Mouse (Mus musculus) limb, embryonic 14.5 days (tissue): ENCODE results near the gene Psmc5. TPM values are rescaled to one million over a fixed set of nuclear protein-coding genes. Genes with fewer than 3 reads are reported as not detected.

ENCODE experiments used
- ATAC-seq: fragments of 200-750 bp; cut with Nextera tagmentation; 2 replicates; pipeline ENCODE4 v1.8.0; 2017; ENCODE audit warnings: low read depth, moderate number of reproducible peaks, moderate TSS enrichment; ENCODE audit not compliant: low FRiP score
- DNase-seq: peaks from one replicate; pipeline ENCODE4 v3.0.0-alpha.2; 2015; ENCODE audit warnings: low spot score
- H3K27ac ChIP-seq: fragments of 300-500 bp; sonication (generic); replicated peaks from 2 replicates; pipeline ENCODE4 v1.5.1; 2014; ENCODE audit warnings: low read depth, mild to moderate bottlenecking, low read length, moderate library complexity, mixed read lengths
- H3K27me3 ChIP-seq: fragments of 300-500 bp; sonication (generic); 2 replicates; pipeline ENCODE4 v1.6.1; 2014; ENCODE audit warnings: low read length, mixed read lengths; ENCODE audit not compliant: control insufficient read depth, insufficient read depth
- H3K36me3 ChIP-seq: fragments of 300-500 bp; sonication (generic); 2 replicates; pipeline ENCODE4 v1.6.1; 2014; ENCODE audit warnings: mild to moderate bottlenecking, low read length, moderate library complexity, mixed read lengths; ENCODE audit not compliant: control insufficient read depth, insufficient read depth
- H3K4me1 ChIP-seq: fragments of 300-500 bp; sonication (generic); 2 replicates; pipeline ENCODE4 v1.6.1; 2014; ENCODE audit warnings: antibody characterized with exemption, low read length, mixed read lengths; ENCODE audit not compliant: control insufficient read depth, insufficient read depth
- H3K4me2 ChIP-seq: fragments of 300-500 bp; sonication (generic); replicated peaks from 2 replicates; pipeline ENCODE4 v1.6.1; 2014; ENCODE audit warnings: low read depth, mild to moderate bottlenecking, low read length, moderate library complexity; ENCODE audit not compliant: severe bottlenecking
- H3K4me3 ChIP-seq: fragments of 300-500 bp; sonication (generic); replicated peaks from 2 replicates; pipeline ENCODE4 v1.5.1; 2014; ENCODE audit warnings: low read length
- H3K9ac ChIP-seq: fragments of 300-500 bp; sonication (generic); 2 replicates; pipeline ENCODE4 v1.6.1; 2014; ENCODE audit warnings: mild to moderate bottlenecking, low read depth, low read length, moderate library complexity; ENCODE audit not compliant: severe bottlenecking
- H3K9me3 ChIP-seq: fragments of 300-500 bp; sonication (generic); 2 replicates; pipeline ENCODE4 v1.6.1; 2016; ENCODE audit warnings: low read length; ENCODE audit not compliant: control insufficient read depth
- POLR2A ChIP-seq: fragments of 200-500 bp; IDR thresholded peaks from 2 replicates; pipeline ENCODE4 v1.8.0; 2012; ENCODE audit warnings: inconsistent platforms, mild to moderate bottlenecking, moderate library complexity, borderline replicate concordance; ENCODE audit not compliant: insufficient read depth, insufficient read length; ENCODE audit errors: extremely low read depth
- WGBS: fragments of 180-500 bp; shearing (Covaris S2); extraction: QIAGEN DNeasy Blood & Tissue Kit; methylation state at CpG from one replicate; pipeline ENCODE4 v1.1.7; 2014; 5-methylcytosine and 5-hydroxymethylcytosine counted together
- polyA plus RNA-seq, 2 experiments: library from polyadenylated mRNA; depleted of rRNA in 1 of 2; stranded (reverse) in 1 of 2; unstranded in 1 of 2; fragments of >200 nt; fragmentation: Nextera tagmentation in 1 of 2; extraction: Ambion mirVana in 1 of 2; gene quantifications; 2 replicates each; pipeline versions ENCODE4 v1.2.1 to v1.2.3; 2012 to 2014

Psmc5 gene
- polyA plus RNA-seq, 2 experiments: 186 to 244 TPM

GRCm38 (mm10) chr11:106282452-106282851 lies 26.5 kb downstream of the Psmc5 start:
- DNase-seq (no peak), ATAC-seq (no peak)
- WGBS: 82% methylated on average over 6 of the region's 6 CpGs
- Histone ChIP-seq H3K9ac (no peak overlapping the region), H3K4me1 (0 out of 2 replicates have a peak, but pooled peaks cover 7% of the 10 kb centered on the region), H3K36me3 (no peaks in the 10 kb centered on the region), H3K4me2 (no peak overlapping the region), H3K27me3 (no peaks in the 10 kb centered on the region), H3K4me3 (no peak overlapping the region), H3K27ac (no peak overlapping the region), H3K9me3 (no peaks in the 10 kb centered on the region)
- no peak for TF ChIP-seq POLR2A

DNA sequence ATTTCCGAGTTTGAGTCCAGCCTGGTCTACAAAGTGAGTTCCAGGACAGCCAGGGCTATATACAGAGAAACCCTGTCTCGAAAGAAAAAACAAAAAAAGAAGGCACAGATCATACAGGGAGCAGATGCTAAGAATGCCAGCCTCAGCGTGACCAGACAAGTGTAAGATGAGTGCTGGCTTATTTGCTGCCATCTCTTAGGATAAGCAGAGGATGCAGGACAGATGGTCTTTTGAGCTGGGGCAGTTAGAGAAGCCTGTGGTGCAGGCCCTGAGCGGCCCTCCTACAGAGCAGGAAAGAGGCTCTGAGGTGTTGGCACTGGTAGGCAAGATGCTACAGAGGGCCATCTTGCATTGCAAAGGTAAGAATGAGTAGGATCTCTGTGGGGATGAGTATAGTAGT lies 27.4 kb downstream of the Psmc5 start:
- H3K4me1 ChIP-seq: 0 out of 2 replicates have a peak, but pooled peaks cover 7% of the 10 kb centered on the region
- no peaks in the 10 kb centered on the region for H3K9me3 ChIP-seq
- H3K27ac ChIP-seq: no peak overlapping the region
- H3K4me3 ChIP-seq: no peak overlapping the region
- WGBS: 73% methylated on average over 4 of the region's 4 CpGs
- no peaks in the 10 kb centered on the region for H3K36me3 ChIP-seq
- no peak for TF ChIP-seq POLR2A
- ATAC-seq (no peak), DNase-seq (no peak)
- H3K4me2 ChIP-seq: no peak overlapping the region
- H3K9ac ChIP-seq: no peak overlapping the region
- no peaks in the 10 kb centered on the region for H3K27me3 ChIP-seq

DNA sequence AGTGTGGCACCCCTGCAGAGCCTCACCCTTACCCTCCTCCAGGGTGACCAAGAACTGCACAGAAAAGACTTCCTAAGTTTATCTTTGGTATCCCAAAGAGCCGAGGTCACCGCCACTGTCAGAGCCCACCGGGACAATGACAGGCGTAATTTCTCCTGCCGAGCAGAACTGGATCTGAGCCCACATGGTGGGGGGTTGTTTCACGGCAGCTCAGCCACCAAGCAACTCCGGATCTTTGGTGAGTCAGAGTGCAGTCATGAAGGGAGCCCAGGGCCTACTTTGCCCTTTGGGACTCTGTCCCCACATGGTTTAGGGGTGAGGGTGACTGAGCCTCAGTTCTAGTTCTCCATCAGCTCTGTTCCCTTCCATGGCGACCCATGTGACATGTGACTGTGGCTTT lies 28.2 kb downstream of the Psmc5 start:
- no peak for TF ChIP-seq POLR2A
- H3K27ac ChIP-seq: no peak overlapping the region
- H3K9me3 ChIP-seq: no peaks in the 10 kb centered on the region
- H3K4me2 ChIP-seq: no peak overlapping the region
- no peak overlapping the region for H3K4me3 ChIP-seq
- H3K27me3 ChIP-seq: no peaks in the 10 kb centered on the region
- H3K4me1 ChIP-seq: 0 out of 2 replicates have a peak, but pooled peaks cover 7% of the 10 kb centered on the region
- H3K9ac ChIP-seq: no peak overlapping the region
- H3K36me3 ChIP-seq: no peaks in the 10 kb centered on the region
- 75% methylated on average over 8 of the region's 8 CpGs for WGBS
- ATAC-seq (no peak), DNase-seq (no peak)

DNA sequence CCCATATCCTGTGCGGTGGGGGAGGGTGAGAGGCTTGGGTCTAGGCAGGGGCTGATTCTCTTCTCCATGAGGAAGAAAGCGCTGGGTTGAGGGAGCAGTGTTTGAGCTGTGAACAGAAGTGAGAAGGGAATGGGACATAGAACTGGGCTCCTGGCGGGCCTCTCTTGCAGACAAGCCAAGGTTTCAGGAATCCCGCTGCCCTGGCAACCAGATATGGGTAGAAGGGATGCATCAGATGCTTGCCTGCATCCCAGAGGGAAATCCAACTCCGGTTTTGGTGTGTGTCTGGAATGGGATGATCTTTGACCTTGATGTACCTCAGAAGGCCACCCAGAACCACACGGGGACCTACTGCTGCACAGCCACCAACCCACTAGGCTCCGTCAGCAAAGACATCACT lies 30.3 kb downstream of the Psmc5 start:
- no peaks in the 10 kb centered on the region for H3K9me3 ChIP-seq
- no peak overlapping the region for H3K27ac ChIP-seq
- no peak for ATAC-seq
- no peak overlapping the region for H3K4me2 ChIP-seq
- 0 out of 2 replicates have a peak, but pooled peaks cover 7% of the 10 kb centered on the region for H3K4me1 ChIP-seq
- H3K4me3 ChIP-seq: no peak overlapping the region
- H3K9ac ChIP-seq: no peak overlapping the region
- 79% methylated on average over 7 of the region's 7 CpGs for WGBS
- H3K27me3 ChIP-seq: no peaks in the 10 kb centered on the region
- H3K36me3 ChIP-seq: no peaks in the 10 kb centered on the region
- TF ChIP-seq POLR2A: no peak
- no peak for DNase-seq

DNA sequence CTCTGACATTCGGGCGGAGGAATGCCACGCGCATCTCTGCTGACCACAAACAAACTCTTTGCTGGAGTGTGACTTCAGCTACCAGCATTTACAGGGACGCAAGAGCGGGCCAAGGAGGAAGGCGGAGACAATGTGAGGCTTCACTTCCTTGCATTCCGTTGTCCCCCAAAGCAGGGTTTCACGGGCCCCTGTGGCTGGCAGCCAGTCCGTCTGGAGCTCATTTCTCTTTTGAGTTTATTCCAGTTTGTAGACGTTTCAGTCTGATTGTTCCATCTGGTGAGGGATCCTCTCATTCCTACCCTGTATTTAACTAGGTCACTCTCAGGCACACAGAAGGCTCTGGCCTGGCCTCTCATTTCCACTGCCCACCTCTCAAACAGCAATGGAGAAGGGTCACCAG lies 31.0 kb downstream of the Psmc5 start:
- ATAC-seq (no peak), DNase-seq (peak; percentile 70)
- H3K4me3 ChIP-seq: no peak overlapping the region
- H3K36me3 ChIP-seq: no peaks in the 10 kb centered on the region
- 54% methylated on average over 11 of the region's 11 CpGs for WGBS
- no peak overlapping the region for H3K4me2 ChIP-seq
- H3K4me1 ChIP-seq: 0 out of 2 replicates have a peak, but pooled peaks cover 7% of the 10 kb centered on the region
- no peaks in the 10 kb centered on the region for H3K9me3 ChIP-seq
- peak overlapping the region; percentile 79 for H3K27ac ChIP-seq
- H3K27me3 ChIP-seq: no peaks in the 10 kb centered on the region
- no peak for TF ChIP-seq POLR2A
- no peak overlapping the region for H3K9ac ChIP-seq

- no peak for TF ChIP-seq POLR2A
- ATAC-seq (no peak), DNase-seq (no peak)
- Histone ChIP-seq H3K9ac (no peak overlapping the region), H3K27me3 (no peaks in the 10 kb centered on the region), H3K4me1 (0 out of 2 replicates have a peak, but pooled peaks cover 7% of the 10 kb centered on the region), H3K36me3 (no peaks in the 10 kb centered on the region), H3K9me3 (no peaks in the 10 kb centered on the region), H3K27ac (no peak overlapping the region), H3K4me2 (no peak overlapping the region), H3K4me3 (no peak overlapping the region)
- 55% methylated on average over 8 of the region's 8 CpGs for WGBS
These were observed 33.4 kb downstream of the Psmc5 start for GRCm38 (mm10) chr11:106289369-106289768.
